Mouse (Mus musculus) MEL (cell line): ENCODE data around the gene Pou2f2. TPM values are rescaled to one million over a fixed set of nuclear protein-coding genes. Genes with fewer than 3 reads are reported as not detected.
A peak's percentile ranks its signal among the peaks of the same experiment; 100 is the strongest.

Source experiments
- DNase-seq: peaks from one replicate; pipeline ENCODE4 v3.0.0; 2011; ENCODE audit warnings: low read depth, low spot score
- H3K27ac ChIP-seq: 2 replicates; pipeline ENCODE4 v1.5.1; 2012; ENCODE audit warnings: low read depth, mild to moderate bottlenecking, control low read depth, low read length, moderate library complexity; ENCODE audit not compliant: control insufficient read depth
- H3K27me3 ChIP-seq, 2 experiments: fragments of 150-350 bp in 1 of 2; sonication (generic) in 1 of 2; 2 replicates each; pipeline ENCODE4 v1.6.1; 2012; ENCODE audit warnings: low read length in 2 of 2, mild to moderate bottlenecking in 2 of 2, improper control_type of control experiment in 1 of 2, moderate library complexity in 1 of 2; ENCODE audit not compliant: insufficient read depth in 2 of 2, control insufficient read depth in 1 of 2
- H3K36me3 ChIP-seq, 2 experiments: 2 replicates each; pipeline ENCODE4 v1.6.1; 2012 to 2014; ENCODE audit warnings: low read length in 2 of 2, improper control_type of control experiment in 1 of 2, inconsistent platforms in 1 of 2, mild to moderate bottlenecking in 1 of 2; ENCODE audit not compliant: insufficient read depth in 2 of 2, control insufficient read depth in 1 of 2
- H3K4me1 ChIP-seq, 2 experiments: fragments of 150-350 bp in 1 of 2; sonication (generic) in 1 of 2; 2 replicates each; pipeline ENCODE4 v1.6.1; 2012; ENCODE audit warnings: low read length in 2 of 2, improper control_type of control experiment in 1 of 2, mild to moderate bottlenecking in 1 of 2; ENCODE audit not compliant: insufficient read depth in 2 of 2, control insufficient read depth in 1 of 2
- H3K4me3 ChIP-seq, 2 experiments: fragments of 150-350 bp in 1 of 2; sonication (generic) in 1 of 2; 2 replicates each; pipeline ENCODE4 v1.5.1; 2012; ENCODE audit warnings: low read depth in 2 of 2, low read length in 2 of 2, mild to moderate bottlenecking in 2 of 2, moderate library complexity in 2 of 2, control low read depth in 1 of 2, improper control_type of control experiment in 1 of 2; ENCODE audit not compliant: control insufficient read depth in 1 of 2, insufficient read depth in 1 of 2
- H3K79me2 ChIP-seq: 2 replicates; pipeline ENCODE4 v1.6.1; 2012; ENCODE audit warnings: mild to moderate bottlenecking, low read length, moderate library complexity; ENCODE audit not compliant: control insufficient read depth, poor library complexity, insufficient read depth
- H3K9ac ChIP-seq: 2 replicates; pipeline ENCODE4 v1.6.1; 2012; ENCODE audit warnings: low read depth, mild to moderate bottlenecking, control low read depth, low read length, moderate library complexity; ENCODE audit not compliant: control insufficient read depth, poor library complexity, severe bottlenecking
- H3K9me3 ChIP-seq: fragments of 150-350 bp; sonication (generic); replicated peaks from 2 replicates; pipeline ENCODE4 v1.6.1; 2012; ENCODE audit warnings: mild to moderate bottlenecking, low read length, improper control_type of control experiment, moderate library complexity; ENCODE audit not compliant: insufficient read depth
- BHLHE40 ChIP-seq: IDR thresholded peaks from 2 replicates; pipeline ENCODE4 v1.6.1; 2012; ENCODE audit warnings: low read depth, mild to moderate bottlenecking, inconsistent platforms, low read length, improper control_type of control experiment, borderline replicate concordance
- CTCF ChIP-seq, 3 experiments: IDR thresholded peaks in 2 of 3; conservative IDR thresholded peaks in 1 of 3; 2 replicates each; pipeline ENCODE4 v1.5.1; 2011 to 2012; ENCODE audit warnings: low read length in 3 of 3, low read depth in 2 of 3, mild to moderate bottlenecking in 2 of 3, improper control_type of control experiment in 1 of 3, inconsistent platforms in 1 of 3, mixed read lengths in 1 of 3, moderate library complexity in 1 of 3; ENCODE audit not compliant: control insufficient read depth in 1 of 3, insufficient read depth in 1 of 3, poor library complexity in 1 of 3, severe bottlenecking in 1 of 3
- EP300 ChIP-seq, 2 experiments: IDR thresholded peaks; 2 replicates each; pipeline ENCODE4 v1.6.1; 2011; ENCODE audit warnings: improper control_type of control experiment in 2 of 2, low read length in 2 of 2, low read depth in 1 of 2, mild to moderate bottlenecking in 1 of 2
- MAZ ChIP-seq: IDR thresholded peaks from 2 replicates; pipeline ENCODE4 v1.6.1; 2012; ENCODE audit warnings: low read depth, mild to moderate bottlenecking, inconsistent platforms, low read length, improper control_type of control experiment
- MEF2A ChIP-seq: IDR thresholded peaks from 2 replicates; pipeline ENCODE4 v1.6.1; 2014; ENCODE audit warnings: low read depth, mild to moderate bottlenecking, inconsistent platforms, low read length, improper control_type of control experiment; ENCODE audit not compliant: poor library complexity, insufficient replicate concordance, severe bottlenecking; ENCODE audit errors: extremely low read depth
- MXI1 ChIP-seq: IDR thresholded peaks from 2 replicates; pipeline ENCODE4 v1.6.1; 2011; ENCODE audit warnings: mild to moderate bottlenecking, low read depth, low read length, improper control_type of control experiment
- MYB ChIP-seq: IDR thresholded peaks from 2 replicates; pipeline ENCODE4 v1.6.1; 2011; ENCODE audit warnings: mild to moderate bottlenecking, low read depth, low read length, improper control_type of control experiment
- MYC ChIP-seq: IDR thresholded peaks from 2 replicates; pipeline ENCODE4 v1.6.1; 2011; ENCODE audit warnings: low read depth, mild to moderate bottlenecking, low read length, improper control_type of control experiment, moderate library complexity
- NELFE ChIP-seq: IDR thresholded peaks from 2 replicates; pipeline ENCODE4 v1.6.1; 2011; ENCODE audit warnings: low read depth, low read length, improper control_type of control experiment
- NRF1 ChIP-seq: IDR thresholded peaks from 2 replicates; pipeline ENCODE4 v1.6.1; 2014; ENCODE audit warnings: low read depth, mild to moderate bottlenecking, inconsistent platforms, low read length, improper control_type of control experiment, moderate library complexity; ENCODE audit not compliant: poor library complexity, insufficient read depth, severe bottlenecking
- POLR2A ChIP-seq, 2 experiments: IDR thresholded peaks; 2 replicates each; pipeline ENCODE4 v1.6.1; 2011 to 2012; ENCODE audit warnings: low read length in 2 of 2, mild to moderate bottlenecking in 2 of 2, control low read depth in 1 of 2, improper control_type of control experiment in 1 of 2, low read depth in 1 of 2, moderate library complexity in 1 of 2; ENCODE audit not compliant: control insufficient read depth in 1 of 2, insufficient read depth in 1 of 2, poor library complexity in 1 of 2
- POLR2AphosphoS2 ChIP-seq: IDR thresholded peaks from 2 replicates; pipeline ENCODE4 v1.6.1; 2011; ENCODE audit warnings: low read length, improper control_type of control experiment
- POLR2AphosphoS5 ChIP-seq: IDR thresholded peaks from 2 replicates; pipeline ENCODE4 v1.6.1; 2012; ENCODE audit warnings: low read depth, borderline replicate concordance, mild to moderate bottlenecking, inconsistent platforms, low read length, moderate library complexity, mixed read lengths
- RCOR1 ChIP-seq: IDR thresholded peaks from 2 replicates; pipeline ENCODE4 v1.6.1; 2012; ENCODE audit warnings: low read depth, mild to moderate bottlenecking, inconsistent platforms, low read length, improper control_type of control experiment
- USF1 ChIP-seq: IDR thresholded peaks from 2 replicates; pipeline ENCODE4 v1.6.1; 2014; ENCODE audit warnings: low read depth, mild to moderate bottlenecking, inconsistent platforms, low read length, improper control_type of control experiment, moderate library complexity
- USF2 ChIP-seq, 2 experiments: IDR thresholded peaks; 2 replicates each; pipeline ENCODE4 v1.6.1; 2011 to 2012; ENCODE audit warnings: improper control_type of control experiment in 2 of 2, low read length in 2 of 2, borderline replicate concordance in 1 of 2, inconsistent platforms in 1 of 2, low read depth in 1 of 2, mild to moderate bottlenecking in 1 of 2; ENCODE audit not compliant: insufficient read depth in 1 of 2
- ZC3H11A ChIP-seq: IDR thresholded peaks from 2 replicates; pipeline ENCODE4 v1.6.1; 2012; ENCODE audit warnings: low read depth, mild to moderate bottlenecking, inconsistent platforms, low read length, improper control_type of control experiment
- ZNF384 ChIP-seq: IDR thresholded peaks from 2 replicates; pipeline ENCODE4 v1.6.1; 2012; ENCODE audit warnings: low read depth, mild to moderate bottlenecking, inconsistent platforms, low read length, improper control_type of control experiment
- polyA plus RNA-seq, 2 experiments: library from polyadenylated mRNA; stranded (reverse) in 1 of 2; unstranded in 1 of 2; fragments of >175 nt in 1 of 2; fragments of >200 nt in 1 of 2; gene quantifications; 2 replicates each; pipeline versions ENCODE4 v1.2.1 to v1.2.4; 2012; ENCODE audit warnings: low replicate concordance in 2 of 2, low read depth in 1 of 2; ENCODE audit not compliant: insufficient read length in 2 of 2, insufficient read depth in 1 of 2, missing spikeins in 1 of 2
- total RNA-seq: library from RNA; depleted of rRNA; stranded (reverse); fragments of 300-350 nt; gene quantifications from 2 replicates; pipeline ENCODE4 v1.2.3, GENCODE M21; 2012

Gene Pou2f2
- total and polyA plus RNA-seq, 3 experiments: 0.73 to 6.4 TPM; not detected in 1

DNA sequence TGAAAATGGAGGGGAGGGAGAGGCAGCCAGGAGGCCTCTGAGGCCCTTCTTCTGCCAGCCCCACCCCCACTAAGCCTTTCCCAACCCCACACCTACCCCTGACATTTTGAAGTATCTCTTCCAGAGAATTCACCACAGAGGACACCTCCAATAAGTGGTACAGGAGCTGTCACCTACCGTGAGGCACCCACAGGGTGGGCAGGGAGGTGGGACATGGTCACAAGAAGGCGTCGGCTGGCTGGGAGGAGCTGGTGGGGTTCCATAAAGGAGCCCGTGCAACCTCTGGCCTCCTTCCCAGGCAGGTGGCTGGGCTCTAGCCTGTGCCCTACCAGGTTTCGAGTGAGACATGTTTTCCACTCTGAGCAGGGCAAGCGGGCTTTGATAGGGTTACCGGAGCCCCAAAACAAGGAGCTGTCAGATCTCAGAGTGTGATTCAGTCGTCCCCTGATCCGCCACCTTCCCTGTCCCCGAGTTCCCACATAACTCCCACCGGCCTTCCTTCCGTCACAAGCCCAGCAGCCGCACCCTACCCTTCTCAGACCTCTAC, 58.2 kb downstream of the Pou2f2 start:
- H3K9me3 ChIP-seq: no peaks in the 10 kb centered on the region
- H3K4me1 ChIP-seq: peaks cover 0 to 10% of the 10 kb centered on the region in 2 experiments; a peak in 2 of 4 replicates
- no peaks in the 10 kb centered on the region for H3K27me3 ChIP-seq
- no peak overlapping the region for H3K9ac ChIP-seq
- no peak overlapping the region for H3K27ac ChIP-seq
- TF ChIP-seq EP300 (IDR thresholded peaks at IDR 0.05; ENCODE audit: low read depth in 1 of 2, low read length in 2 of 2) (no peak), CTCF (IDR thresholded peaks at IDR 0.05 in 2 of 3, conservative IDR thresholded peaks at IDR 0.05 in 1 of 3; ENCODE audit: control insufficient read depth in 1 of 3, insufficient read depth in 1 of 3, low read depth in 2 of 3, low read length in 3 of 3, poor library complexity in 1 of 3, severe bottlenecking in 1 of 3) (no peak), NRF1 (no peak), POLR2AphosphoS5 (no peak), ZNF384 (no peak), POLR2A (IDR thresholded peaks at IDR 0.05; ENCODE audit: control insufficient read depth in 1 of 2, insufficient read depth in 1 of 2, low read depth in 1 of 2, low read length in 2 of 2, poor library complexity in 1 of 2) (no peak), POLR2AphosphoS2 (no peak), MEF2A (no peak), ZC3H11A (no peak), BHLHE40 (no peak), MYB (no peak), MXI1 (no peak), MAZ (no peak), RCOR1 (no peak), USF1 (no peak), NELFE (no peak), MYC (no peak), USF2 (IDR thresholded peaks at IDR 0.05; ENCODE audit: borderline replicate concordance in 1 of 2, insufficient read depth in 1 of 2, low read depth in 1 of 2, low read length in 2 of 2) (no peak)
- H3K36me3 ChIP-seq: no peaks in the 10 kb centered on the region
- DNase-seq: no peak
- no peak overlapping the region for H3K4me3 ChIP-seq
- no peaks in the 10 kb centered on the region for H3K79me2 ChIP-seq

DNA sequence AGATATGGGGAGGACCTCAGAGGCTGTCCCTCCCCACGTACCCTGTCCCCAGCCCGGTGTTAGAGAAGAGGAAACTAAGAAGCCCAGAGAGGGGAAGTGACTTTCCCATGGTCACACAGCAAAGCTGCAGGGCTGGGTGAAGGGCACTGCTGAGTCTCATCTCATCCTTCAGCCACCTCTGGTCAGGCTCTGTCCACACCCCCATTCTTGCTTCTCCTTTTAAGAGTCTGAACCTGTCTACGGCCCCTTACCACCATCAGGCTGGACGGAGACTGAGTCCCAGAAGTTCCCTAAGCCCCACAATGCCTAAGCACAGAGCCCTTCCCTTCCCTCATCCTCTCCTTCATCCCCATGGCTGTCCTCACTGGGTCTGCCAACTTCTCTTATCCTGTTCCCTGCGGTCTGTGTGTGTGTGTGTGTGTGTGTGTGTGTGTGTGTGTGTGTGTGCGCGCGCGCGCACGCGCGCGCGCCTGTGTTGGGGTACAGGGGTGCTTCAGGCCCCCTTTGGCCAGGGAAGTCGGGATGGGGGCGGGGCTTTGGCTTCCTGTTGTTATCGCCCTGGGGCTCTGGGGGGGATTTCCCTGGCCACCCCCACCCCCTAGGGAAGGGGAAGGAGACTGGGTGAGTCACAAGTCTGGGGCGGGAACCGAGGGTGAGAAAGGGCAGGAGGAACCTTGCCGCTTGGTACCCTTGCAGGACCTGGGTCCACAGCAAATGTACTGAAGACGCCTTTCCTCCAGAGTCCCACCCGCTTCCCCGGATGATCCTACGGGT, 59.3 kb downstream of the Pou2f2 start:
- H3K4me1 ChIP-seq: peaks cover 0 to 10% of the 10 kb centered on the region in 2 experiments; a peak in 2 of 4 replicates
- peak; percentile 58 for DNase-seq
- TF ChIP-seq MAZ (0 out of 2 replicates have a peak, but pooled peaks have one; percentile 42), NRF1 (peak; percentile 38; the same call in 1 of the 2 replicates), USF2 (IDR thresholded peaks at IDR 0.05; ENCODE audit: borderline replicate concordance in 1 of 2, insufficient read depth in 1 of 2, low read depth in 1 of 2, low read length in 2 of 2) (no peak)

More for the DNA sequence above, 59.3 kb downstream of the Pou2f2 start:
- Histone ChIP-seq H3K79me2 (no peaks in the 10 kb centered on the region), H3K27ac (no peak overlapping the region), H3K36me3 (no peaks in the 10 kb centered on the region), H3K9me3 (no peaks in the 10 kb centered on the region), H3K9ac (no peak overlapping the region), H3K27me3 (no peaks in the 10 kb centered on the region), H3K4me3 (no peak overlapping the region)
